Mouse (Mus musculus) cerebellum, adult 2 months (tissue): Measurements from ENCODE around the gene Prrt3.

Experiments used
- CTCF ChIP-seq: fragments of 200-500 bp; IDR thresholded peaks from 2 replicates; pipeline ENCODE4 v1.5.1; 2011; ENCODE audit warnings: low read depth, mild to moderate bottlenecking, control low read depth, low read length, moderate library complexity, borderline replicate concordance; ENCODE audit not compliant: insufficient read depth
- POLR2A ChIP-seq: fragments of 200-500 bp; IDR thresholded peaks from 2 replicates; pipeline ENCODE4 v1.6.1; 2011; ENCODE audit warnings: low read length, control low read depth, borderline replicate concordance; ENCODE audit not compliant: insufficient read depth

DNA sequence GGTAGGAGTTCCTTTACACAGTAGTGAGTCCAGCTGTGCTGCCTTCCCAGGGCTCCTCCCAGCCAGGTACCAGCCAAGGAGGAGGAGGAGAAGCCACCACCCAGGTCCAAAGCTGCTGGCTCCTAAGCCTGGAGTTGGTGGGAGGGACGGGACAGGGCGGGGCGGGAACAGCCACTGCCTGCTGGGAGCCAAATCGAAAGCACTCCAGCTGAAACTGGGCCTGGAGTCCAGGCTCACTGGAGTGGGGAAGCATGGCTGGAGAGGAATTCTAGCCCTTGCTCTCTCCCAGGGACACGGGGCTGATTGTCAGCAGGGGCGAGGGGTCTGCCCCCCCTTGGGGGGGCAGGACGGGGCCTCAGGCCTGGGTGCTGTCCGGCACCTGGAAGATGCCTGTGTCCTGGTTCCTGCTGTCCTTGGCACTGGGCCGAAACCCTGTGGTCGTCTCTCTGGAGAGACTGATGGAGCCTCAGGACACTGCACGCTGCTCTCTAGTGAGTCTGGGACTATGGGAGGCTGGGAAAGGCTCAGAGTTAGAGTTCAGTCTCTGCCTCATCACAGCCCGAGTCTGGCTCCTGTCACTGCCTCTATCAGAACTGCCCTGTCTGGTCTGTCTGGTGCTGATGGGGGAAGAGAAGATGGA lies 30.3 kb downstream of the Prrt3 start, which contains the start of gene Il17rc:
- TF ChIP-seq CTCF (no peak), POLR2A (no peak)
